Mouse (Mus musculus) R1 (cell line): Measurements from ENCODE around the gene Eml1.
"Not testable (repeated sequence)": the region's sequence is repeated elsewhere in the genome, so short reads cannot be mapped to it uniquely, and the experiment has no call there.

Experiments used
- DNase-seq: peaks from one replicate; pipeline ENCODE4 v3.0.0-alpha.2; 2018; ENCODE audit warnings: low read depth, low spot score

Eml1 gene

GRCm38 (mm10) chr12:108474440-108474839, 103.7 kb downstream of the Eml1 start:
- no peak for DNase-seq

- no peak for DNase-seq
Measured at GRCm38 (mm10) chr12:108478714-108479113, 108.0 kb downstream of the Eml1 start.

DNA sequence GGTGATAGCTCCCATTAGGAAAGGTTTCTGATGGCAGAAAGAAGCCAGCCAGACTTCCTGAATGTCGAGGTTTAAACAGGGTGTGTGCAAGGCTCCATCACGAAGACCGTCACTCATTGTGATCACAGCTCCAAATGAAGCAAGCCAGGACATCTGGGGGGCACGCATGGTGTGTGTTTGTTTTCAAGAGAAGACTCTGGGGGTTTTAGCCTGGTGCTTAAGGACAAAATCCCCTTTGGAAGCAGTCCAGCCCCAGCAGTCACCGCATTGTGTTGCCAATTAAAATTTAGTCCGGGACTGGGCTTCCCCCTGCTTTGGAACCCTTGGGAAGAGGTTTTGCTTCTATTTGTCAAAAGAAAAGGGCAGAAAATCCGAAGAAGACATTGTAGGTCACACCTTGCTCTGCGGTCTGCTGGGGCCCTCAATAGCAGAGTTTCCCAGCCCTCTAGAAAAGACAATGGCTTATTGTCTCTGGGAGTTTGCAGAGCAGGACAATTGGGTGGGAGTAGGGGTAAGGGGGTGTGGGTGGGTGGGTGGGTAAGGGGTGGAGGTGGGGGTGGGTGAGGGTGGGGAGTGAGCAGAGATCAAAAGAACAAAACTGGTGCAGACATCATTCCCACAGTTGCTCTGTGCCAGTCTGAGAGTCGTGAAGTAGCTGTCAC, 110.1 kb downstream of the Eml1 start:
- DNase-seq, result no peak

- DNase-seq, result no peak
Measured at GRCm38 (mm10) chr12:108489076-108489475, 118.3 kb downstream of the Eml1 start.

- no peak for DNase-seq
Measured at GRCm38 (mm10) chr12:108489741-108490140, 119.0 kb downstream of the Eml1 start.

- no peak for DNase-seq
Measured at GRCm38 (mm10) chr12:108490336-108490735, 119.6 kb downstream of the Eml1 start.

DNA sequence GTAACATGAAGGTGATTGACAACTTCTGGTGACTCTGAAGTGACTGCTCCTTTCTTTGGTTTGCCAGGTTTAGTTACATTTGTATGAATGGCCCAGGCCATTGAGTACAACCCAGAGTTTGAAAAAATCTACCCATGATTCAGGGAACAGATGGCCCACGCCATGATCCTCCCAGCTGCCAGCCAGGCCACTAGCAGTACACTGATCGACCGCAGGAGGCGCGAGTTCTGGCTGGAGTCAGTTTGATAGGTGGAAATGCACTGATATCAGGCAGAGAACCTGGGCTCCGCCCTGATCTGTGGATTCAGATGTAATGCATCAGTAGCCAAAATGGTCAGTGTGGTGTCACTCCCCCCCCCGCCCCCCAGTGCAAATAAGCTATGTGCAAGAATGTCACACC, 120.2 kb downstream of the Eml1 start:
- DNase-seq, result peak; percentile 62

DNA sequence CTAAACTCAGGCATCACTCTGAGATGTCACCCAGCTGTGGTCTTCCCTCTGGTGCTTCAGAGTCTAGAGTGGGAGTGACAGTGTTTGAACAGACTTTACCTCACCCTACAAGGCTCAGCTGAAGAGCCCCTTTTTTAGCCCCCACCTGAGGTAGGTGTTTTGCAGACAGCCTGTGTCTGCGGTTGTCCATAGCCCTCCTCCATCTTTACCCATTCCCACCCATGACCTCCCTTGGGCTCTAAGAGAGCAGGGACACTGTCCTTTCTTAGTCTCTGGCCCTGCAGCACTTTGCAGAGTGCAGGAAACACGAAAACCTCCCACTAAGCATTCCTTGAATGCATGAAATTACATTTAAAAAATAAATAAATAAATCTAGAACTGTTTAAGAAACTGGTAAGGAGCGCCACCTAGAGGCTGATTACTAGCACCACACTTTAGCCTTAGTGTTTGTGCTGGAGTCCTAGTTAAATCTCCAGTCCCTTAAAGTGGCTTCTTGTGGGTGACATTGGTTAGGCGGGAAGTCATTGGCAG, 123.3 kb downstream of the Eml1 start:
- peak; percentile 67 for DNase-seq

- peak; percentile 32 for DNase-seq
Measured at GRCm38 (mm10) chr12:108495455-108496235, 124.9 kb downstream of the Eml1 start.

DNA sequence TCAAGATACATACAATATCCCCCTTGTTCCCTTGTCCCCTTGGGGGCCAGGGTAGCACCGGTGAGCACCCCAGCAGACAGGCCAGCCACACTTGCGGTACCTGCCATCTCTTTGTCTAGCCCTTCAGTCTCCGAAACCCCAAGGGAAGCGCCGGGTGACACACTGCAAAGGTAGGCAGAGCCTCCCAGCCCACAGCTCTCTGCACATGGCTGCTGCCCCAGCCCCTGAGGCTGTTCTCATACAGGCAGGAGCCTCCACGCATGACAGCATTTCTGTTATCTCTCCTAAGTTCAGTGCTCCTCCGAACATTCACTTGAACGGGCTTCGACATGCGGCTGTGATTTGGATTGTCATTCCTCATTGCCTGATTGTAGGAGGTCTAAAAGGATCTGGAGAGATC, 132.3 kb downstream of the Eml1 start:
- DNase-seq, result no peak

DNA sequence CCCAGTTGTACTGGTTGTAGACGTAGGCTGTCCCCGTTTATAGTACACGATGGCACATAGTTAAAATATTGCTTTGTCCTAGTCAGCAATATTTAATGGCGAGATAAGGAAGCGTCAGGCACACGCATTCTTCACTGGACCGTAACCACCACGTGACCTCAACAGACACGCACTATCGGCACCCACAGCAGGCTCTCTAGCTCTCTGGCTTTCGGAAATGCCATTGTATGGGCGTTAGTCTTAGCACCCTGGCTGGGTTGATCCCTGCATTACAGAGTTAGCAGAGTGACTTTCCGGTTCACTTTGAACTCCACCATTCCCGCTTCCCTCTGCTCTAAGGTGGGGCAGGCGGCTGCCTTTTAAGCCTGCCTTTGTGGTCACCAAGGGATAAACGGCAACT, 132.8 kb downstream of the Eml1 start:
- peak; percentile 21 for DNase-seq

DNA sequence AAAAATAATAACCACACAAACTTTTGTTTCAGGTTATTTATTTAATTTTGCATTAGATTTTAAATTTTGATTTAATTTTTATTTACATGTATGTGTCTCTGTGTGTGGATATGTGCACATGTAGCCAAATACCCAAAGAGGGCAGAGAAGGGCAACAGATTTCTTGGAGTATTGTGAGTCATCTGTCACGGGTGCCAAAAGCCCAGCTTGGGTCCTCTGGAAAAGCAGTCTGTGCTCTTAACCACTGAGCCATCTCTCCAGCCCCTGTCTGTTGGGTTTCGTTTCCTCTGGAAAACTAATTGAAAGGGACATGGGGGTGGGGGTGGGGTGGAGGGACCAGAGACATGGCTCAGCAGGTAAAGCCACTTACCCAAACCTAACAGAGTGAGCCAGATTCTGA, 135.1 kb downstream of the Eml1 start:
- DNase-seq, result no peak

DNA sequence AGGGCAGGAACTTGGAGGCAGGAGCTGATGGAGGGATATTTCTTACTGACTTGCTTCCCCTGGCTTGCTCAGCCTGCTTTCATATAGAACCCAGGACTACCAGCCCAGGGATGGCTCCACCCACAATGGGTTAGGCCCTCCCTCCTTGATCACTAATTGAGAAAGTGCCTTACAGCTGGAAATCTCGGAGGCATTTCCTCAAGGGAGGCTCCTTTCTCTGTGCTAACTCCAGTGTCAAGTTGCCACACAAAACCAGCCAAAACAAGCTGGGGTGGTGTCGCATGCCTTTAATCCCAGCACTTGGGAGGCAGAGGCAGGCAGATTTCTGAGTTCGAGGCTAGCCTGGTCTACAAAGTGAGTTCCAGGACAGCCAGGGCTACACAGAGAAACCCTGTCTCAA, 136.3 kb downstream of the Eml1 start:
- DNase-seq, result not testable (repeated sequence)

GRCm38 (mm10) chr12:108510571-108510970, 139.8 kb downstream of the Eml1 start:
- DNase-seq, result no peak

- DNase-seq, result peak; percentile 67
Measured at GRCm38 (mm10) chr12:108511009-108511408, 140.3 kb downstream of the Eml1 start.

- peak; percentile 72 for DNase-seq
Measured at GRCm38 (mm10) chr12:108515464-108515863, 144.7 kb downstream of the Eml1 start.

DNA sequence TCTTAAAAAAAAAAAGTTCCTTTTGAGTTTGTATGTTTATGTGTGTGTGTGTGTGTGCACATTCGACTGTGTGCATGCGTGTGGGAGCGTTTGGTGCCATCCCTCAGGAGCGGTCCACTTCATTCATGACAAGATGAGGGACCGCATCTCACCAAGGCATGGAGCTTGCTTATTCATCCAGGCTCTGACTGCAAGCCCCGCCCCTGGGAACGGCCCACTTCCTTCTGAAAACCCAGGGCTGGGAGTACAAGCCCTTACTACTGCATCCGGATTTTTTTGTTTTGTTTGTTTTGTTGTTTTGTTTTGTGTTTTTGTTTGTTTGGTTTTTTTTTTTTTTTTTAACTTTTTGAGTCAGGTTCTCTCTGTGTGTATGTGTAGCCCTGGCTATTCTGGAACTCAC, 148.6 kb downstream of the Eml1 start:
- peak; percentile 60 for DNase-seq

- DNase-seq, result peak; percentile 88
Measured at GRCm38 (mm10) chr12:108529214-108529613, 158.5 kb downstream of the Eml1 start.

DNA sequence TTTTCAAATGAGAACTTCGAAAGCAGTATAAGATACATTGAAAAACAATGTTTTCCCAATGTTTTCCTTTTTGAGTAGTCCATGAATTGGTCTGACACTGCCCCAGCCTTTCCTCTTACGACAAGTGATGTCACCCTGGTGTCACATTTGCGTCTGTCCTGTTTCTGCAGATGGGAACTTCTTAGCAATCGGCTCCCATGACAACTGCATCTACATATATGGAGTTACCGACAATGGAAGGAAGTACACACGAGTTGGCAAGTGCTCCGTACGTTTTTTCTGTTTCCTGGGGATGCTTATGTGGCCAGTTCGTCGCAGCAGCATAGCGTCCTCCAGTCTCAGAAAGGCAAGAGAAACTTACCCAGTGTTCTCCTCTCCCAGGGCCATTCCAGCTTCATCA, 163.7 kb downstream of the Eml1 start:
- no peak for DNase-seq

DNA sequence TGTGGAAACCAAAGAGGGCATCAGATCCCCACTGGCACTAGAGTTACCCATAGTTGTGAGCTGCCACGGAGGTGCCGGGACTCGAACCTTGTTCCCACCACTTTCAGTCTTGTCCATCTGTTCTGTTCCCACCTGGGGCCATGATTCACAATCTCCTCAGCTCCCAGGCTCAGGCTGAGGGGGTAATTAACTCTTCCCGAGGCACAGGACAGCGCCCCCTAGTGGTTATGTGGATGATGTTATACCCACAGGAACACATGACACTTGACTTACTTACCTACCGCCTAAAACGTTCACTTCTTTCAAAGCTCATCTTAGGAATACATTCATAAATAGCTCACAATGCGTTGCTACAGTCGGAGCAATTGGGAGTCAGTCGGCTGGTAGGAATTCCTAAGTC, 165.7 kb downstream of the Eml1 start:
- peak; percentile 85 for DNase-seq

DNA sequence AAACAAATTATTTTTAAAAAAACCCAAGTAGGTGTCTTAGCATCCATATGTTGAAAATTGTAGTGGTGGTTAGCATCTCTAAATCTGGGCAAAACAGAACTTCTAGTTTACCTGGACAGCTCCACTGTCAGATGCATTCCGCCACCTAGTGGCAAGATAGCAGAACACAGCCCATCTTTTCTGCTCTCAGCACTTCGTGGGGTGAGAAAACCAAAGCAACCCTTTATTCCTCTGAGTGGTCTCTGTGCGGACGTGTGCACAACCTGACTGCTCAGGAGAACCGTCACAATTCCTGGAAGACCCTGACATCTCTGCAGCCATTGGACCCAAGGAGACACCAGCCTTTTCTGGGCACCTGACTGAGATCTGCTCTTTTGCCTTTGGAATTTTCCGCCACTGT, 170.3 kb downstream of the Eml1 start:
- peak; percentile 77 for DNase-seq

DNA sequence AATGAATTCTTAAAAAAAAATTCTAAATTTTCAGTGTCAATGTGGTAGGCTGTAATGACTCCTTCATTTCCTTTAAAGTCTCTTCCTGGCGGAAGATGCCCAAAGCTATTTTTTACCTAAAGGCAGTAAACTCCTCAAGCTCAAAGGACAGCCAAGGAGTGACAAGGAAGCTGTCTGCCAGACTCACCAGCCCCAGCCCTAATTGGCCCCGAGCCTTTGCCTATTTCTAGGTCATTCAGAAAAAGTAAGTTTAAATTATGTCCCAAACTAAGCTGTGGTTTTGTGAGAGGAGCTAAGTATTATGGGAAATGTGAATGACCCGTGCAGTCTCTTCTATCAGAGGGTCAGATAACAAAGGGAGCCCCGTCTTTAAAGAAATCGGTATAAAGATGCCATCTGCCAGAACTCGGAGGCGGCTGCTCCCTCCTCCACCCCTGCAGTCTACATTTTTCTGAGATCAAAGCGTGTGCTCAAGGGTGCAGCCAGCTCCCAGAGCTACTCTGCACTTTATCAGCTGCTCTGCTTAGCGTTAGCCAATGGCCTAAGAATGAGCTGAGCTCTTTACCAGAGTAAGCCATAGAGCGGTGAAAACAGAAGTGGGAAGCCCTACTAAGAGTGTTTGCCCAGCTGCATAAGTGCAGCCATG, 175.9 kb downstream of the Eml1 start:
- no peak for DNase-seq
